Mouse (Mus musculus): Measurements from ENCODE around the gene Gm38394.

The Gm38394 gene

DNA sequence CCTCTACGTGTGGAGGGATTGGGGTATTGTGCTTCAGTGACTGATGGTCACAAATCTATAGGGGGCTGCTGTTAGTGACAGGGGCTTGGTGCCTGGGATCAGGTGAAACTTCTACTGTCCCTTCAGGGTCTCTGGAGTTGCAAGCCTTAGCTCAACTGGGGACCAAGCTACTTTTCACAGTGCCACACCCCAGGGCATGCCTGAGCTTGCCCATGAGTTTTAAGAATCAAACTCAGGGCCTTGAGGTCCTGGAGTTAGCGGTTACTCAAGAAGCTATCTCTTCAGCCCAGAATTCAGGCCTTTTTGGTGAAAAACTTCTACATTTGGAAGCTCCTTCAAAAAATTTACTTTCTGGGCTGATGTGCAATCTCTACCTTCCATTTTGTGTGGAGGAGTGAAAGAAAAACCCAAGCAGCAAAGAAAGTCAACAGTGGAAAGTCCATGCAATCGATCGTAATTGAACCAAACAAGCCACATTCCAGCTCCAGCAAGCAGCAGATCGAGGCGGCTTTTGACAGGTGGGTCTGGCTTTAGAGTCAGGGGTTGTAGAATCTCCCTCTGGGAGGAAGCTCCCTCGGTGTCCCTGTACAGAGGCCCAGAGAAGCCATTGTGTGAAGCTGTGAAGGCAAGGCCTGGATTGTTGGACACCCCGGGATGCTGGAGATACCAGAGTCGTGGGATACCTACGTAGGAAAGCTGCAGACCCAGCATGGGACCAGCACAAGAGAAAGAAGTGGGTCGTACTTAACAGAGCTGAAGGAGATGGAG is 3.3 kb upstream of the Gm38394 start:
- CTCF ChIA-PET: interaction anchor here (1.1 kb wide), 1 partner anchor 9 kb away, joined by 3 read pairs; no protein-coding TSS in a partner anchor

GRCm38 (mm10) chr1:133663427-133663826 is 2.3 kb upstream of the Gm38394 start:
- CTCF ChIA-PET: interaction anchor here (0.7 kb wide), 1 partner anchor 389 kb away, joined by 5 read pairs; no protein-coding TSS in a partner anchor

DNA sequence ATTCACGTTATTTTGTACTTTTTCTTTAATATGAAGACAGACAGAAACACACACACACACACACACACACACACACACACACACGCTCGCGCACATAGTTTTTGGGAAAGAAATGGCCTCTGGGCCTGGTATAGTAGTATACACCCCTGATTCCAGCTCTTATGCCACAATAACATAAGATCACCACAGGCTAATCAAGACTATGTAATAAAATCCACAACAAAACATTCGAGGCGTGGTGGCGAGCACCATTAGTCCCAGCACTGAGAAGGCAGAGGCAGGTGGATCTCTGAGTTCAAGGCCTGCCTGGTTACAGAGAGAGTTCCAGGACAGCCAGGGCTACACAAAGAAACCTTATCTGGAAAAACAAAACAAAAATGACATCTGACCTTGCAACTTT is 1.8 kb upstream of the Gm38394 start:
- CTCF ChIA-PET: no interaction called here

DNA sequence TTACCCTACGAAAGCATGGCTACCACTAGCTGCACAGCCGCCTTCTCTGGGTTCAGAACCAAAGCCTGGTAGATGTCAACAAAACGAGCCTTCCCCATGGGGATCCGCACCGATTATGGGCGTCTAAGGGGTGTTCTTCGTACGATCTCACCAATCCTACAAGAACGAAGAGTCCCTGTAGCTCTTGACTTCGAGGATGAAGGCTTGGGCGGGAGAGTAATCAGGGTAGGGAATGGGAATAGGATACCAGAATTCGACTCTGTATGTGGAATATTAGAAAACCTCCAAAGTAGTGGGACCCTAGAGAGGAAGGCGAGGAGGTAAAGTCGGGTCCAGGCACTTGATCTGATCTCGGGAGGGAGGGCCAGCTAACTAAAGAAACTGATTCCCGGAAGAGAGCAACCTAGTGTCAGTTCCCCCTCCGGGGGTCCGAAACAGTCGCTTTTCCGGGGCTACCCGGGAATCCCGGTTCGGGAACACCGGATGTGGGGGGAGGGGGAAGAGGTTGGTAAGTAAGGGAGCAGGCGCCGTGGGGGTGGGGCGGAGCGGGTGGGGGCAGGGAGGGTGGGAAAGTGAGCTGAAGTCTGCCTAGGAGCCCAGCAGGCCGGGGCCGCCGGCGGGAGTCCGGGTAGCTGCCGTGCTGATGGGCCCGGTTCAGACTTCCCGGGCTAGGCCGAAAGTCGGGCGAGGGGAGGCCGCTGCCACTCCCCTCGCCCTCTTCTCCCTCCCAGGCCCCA is 484 bp downstream of the Gm38394 start, which contains the start of gene Zbed6:
TSS of gene Zbed6 (minus strand) at position 420 of the 737 bp plus-strand sequence.
- CTCF ChIA-PET: interaction anchor here (0.6 to 0.7 kb wide), 2 partner anchors 36 to 1296 kb away, joined by 3 to 11 read pairs; no protein-coding TSS in a partner anchor

DNA sequence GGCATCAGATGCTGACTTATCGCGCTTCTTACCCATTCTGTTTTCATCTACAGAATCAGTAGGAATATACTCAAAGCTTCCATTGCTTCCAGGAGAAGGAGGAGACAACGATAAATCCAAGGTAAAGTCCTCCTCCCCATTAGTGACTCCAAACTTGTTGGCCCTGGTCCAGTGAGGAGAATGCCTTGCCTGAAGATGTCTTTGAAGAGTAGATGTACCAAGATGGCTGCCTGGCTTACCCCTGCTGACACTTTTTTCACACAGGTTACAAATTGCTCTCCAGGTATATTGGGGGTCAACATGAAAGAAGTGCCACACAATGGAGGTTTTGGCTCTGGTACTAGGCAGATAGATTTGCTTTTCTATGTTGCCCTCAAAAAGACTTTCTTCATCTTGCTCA is 2.2 kb downstream of the Gm38394 start:
- CTCF ChIA-PET: no interaction called here

GRCm38 (mm10) chr1:133656811-133657210 is 4.3 kb downstream of the Gm38394 start:
- CTCF ChIA-PET: no interaction called here

GRCm38 (mm10) chr1:133653033-133653432 is 8.1 kb downstream of the Gm38394 start:
- CTCF ChIA-PET: no interaction called here

- CTCF ChIA-PET: interaction anchor here (0.6 kb wide), 2 partner anchors 39 to 66 kb away, joined by 3 to 5 read pairs; no protein-coding TSS in a partner anchor
Measured at GRCm38 (mm10) chr1:133650288-133651055, 10.6 kb downstream of the Gm38394 start.

DNA sequence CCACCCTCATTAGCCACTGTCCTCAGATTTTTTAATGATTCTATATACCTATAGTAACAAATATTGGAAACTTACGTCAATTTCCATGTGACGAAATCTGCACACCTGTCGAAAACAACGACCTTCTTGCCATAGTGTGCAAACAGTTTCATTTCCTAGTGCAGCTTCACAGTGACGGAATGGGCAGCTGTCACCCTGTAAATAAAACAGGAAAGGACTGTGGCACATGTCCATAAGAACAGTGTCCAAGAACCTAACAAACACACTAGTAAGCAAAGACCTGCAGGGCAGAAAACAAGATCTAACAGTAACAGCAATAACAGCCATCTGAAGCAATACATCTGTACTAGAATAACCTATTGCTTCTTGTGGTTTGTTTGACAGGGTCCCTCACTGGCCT is 15.5 kb downstream of the Gm38394 start:
- CTCF ChIA-PET: no interaction called here

- CTCF ChIA-PET: no interaction called here
Measured at GRCm38 (mm10) chr1:133641163-133641562, 20.0 kb downstream of the Gm38394 start.

DNA sequence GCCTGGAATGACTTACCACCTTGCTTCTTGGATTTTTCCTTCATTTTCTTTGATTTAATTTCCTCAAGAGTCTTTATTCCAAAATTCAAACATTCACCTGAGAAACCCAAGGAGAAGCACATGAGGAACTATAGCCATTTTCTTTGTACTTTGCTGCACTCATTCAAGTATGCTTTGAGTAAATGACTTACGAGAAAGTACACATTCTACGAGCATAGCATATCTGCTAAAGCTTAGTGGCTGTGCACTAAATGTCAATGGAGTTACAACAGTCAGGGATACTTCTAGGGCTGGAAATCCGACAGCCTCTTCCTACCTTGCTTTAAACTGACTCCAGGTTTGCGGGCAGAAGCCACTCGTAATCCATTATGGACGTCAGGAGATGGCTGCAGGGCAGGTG is 22.6 kb downstream of the Gm38394 start:
- CTCF ChIA-PET: no interaction called here

- CTCF ChIA-PET: no interaction called here
Measured at GRCm38 (mm10) chr1:133632168-133632567, 28.9 kb downstream of the Gm38394 start.

DNA sequence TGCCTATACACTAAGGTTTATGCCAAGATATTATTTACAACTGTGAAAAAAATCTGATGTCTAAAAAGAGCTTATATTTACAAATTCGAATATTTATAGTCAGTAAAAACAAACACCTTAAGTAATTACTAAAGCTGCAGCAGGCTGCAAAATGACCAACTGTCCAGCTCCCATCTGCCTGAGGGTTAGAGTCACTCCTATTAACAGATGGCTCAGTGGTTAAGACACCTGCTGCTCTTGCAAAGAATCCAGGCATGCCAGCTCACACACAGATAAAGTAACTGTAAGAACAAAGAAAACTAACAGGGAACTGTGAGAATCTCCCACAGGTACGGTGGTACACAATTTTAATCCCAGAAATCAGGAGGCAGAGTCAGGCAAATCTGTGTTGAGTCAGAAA is 36.1 kb downstream of the Gm38394 start:
- CTCF ChIA-PET: no interaction called here

GRCm38 (mm10) chr1:133618311-133618710 is 42.8 kb downstream of the Gm38394 start:
- CTCF ChIA-PET: no interaction called here

DNA sequence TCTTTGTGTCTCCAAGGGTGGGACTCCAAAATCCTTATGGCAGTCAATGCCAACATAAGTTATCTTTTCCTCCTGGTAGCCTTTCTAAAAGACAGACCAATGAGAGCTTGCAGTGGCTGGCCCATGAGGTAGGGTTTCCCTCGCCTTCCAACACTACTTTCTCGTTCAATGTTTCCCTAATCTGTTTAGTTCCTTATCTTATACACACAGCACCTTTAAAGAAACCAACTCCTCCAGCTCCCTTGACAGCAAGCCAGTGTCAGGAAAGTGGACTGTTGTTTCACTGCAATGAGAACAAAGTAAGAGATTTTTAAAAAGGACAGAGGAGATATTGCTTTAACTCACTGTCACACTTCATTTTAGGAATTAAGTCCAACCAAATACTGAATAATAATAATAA is 43.2 kb downstream of the Gm38394 start:
- CTCF ChIA-PET: no interaction called here

GRCm38 (mm10) chr1:133613817-133614216 is 47.3 kb downstream of the Gm38394 start:
- CTCF ChIA-PET: no interaction called here

DNA sequence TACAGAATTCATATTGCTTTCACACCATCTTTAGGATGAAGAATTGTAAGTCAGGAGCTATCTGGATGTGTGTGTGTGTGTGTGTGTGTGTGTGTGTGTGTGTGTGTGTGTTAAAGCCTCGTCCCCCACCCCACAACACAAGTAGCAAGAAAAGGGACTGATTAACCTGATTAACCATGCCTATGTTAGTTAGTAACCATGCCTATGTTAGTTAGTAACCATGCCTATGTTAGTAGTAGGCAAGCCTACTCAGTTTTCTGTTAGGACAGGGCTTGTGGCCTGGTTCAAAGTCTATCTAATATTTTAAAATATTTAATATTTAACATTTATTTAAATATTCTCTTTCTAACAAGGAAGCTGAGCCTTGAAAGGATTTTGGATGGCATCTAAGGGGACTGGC is 49.7 kb downstream of the Gm38394 start:
- CTCF ChIA-PET: interaction anchor here (0.6 to 1.5 kb wide), 3 partner anchors 101 to 229 kb away, joined by 3 to 11 read pairs (median 3); no protein-coding TSS in a partner anchor

- CTCF ChIA-PET: interaction anchor here (0.6 to 1.9 kb wide), 5 partner anchors 101 to 305 kb away, joined by 3 to 11 read pairs (median 4); no protein-coding TSS in a partner anchor
Measured at GRCm38 (mm10) chr1:133610601-133611000, 50.5 kb downstream of the Gm38394 start.

GRCm38 (mm10) chr1:133609771-133610502 is 51.2 kb downstream of the Gm38394 start, which contains the start of gene Snrpe:
Gene Snrpe (minus strand): TSS chr1:133610291.
- CTCF ChIA-PET: interaction anchor here (0.6 to 1.9 kb wide), 4 partner anchors 227 to 304 kb away, joined by 3 to 5 read pairs (median 4); no protein-coding TSS in a partner anchor

GRCm38 (mm10) chr1:133603174-133603573 is 57.9 kb downstream of the Gm38394 start:
- CTCF ChIA-PET: no interaction called here

Measured in spleen, embryonic (tissue).